Mouse (Mus musculus) induced T-regulatory cell, adult 2 months (primary cell): ENCODE measurements around the gene Amh.

Experiments used
- DNase-seq: peaks from one replicate; pipeline ENCODE4 v3.0.0-alpha.2; 2012; ENCODE audit warnings: low read depth

The Amh gene

GRCm38 (mm10) chr10:80804916-80805315, at the start of gene Amh:
Gene Amh (plus strand): TSS chr10:80805243.
- no peak for DNase-seq

GRCm38 (mm10) chr10:80755291-80756015, 49.6 kb upstream of the Amh start:
- no peak for DNase-seq

GRCm38 (mm10) chr10:80756099-80756498, 48.9 kb upstream of the Amh start:
- no peak for DNase-seq

- no peak for DNase-seq
Measured at GRCm38 (mm10) chr10:80756509-80756908, 48.5 kb upstream of the Amh start.

- peak; percentile 43 for DNase-seq
Measured at GRCm38 (mm10) chr10:80756967-80757366, 48.1 kb upstream of the Amh start.

- peak; percentile 82 for DNase-seq
Measured at GRCm38 (mm10) chr10:80757717-80758116, 47.3 kb upstream of the Amh start.

GRCm38 (mm10) chr10:80758651-80759050, 46.4 kb upstream of the Amh start:
- DNase-seq: peak; percentile 45

GRCm38 (mm10) chr10:80760596-80761524, 44.2 kb upstream of the Amh start:
- DNase-seq: no peak

- no peak for DNase-seq
Measured at GRCm38 (mm10) chr10:80761821-80762220, 43.2 kb upstream of the Amh start.

- peak; percentile 65 for DNase-seq
Measured at GRCm38 (mm10) chr10:80763502-80763901, 41.5 kb upstream of the Amh start.

GRCm38 (mm10) chr10:80765746-80766145, 39.3 kb upstream of the Amh start:
- no peak for DNase-seq

- no peak for DNase-seq
Measured at GRCm38 (mm10) chr10:80766161-80766815, 38.8 kb upstream of the Amh start.

GRCm38 (mm10) chr10:80768365-80768764, 36.7 kb upstream of the Amh start:
- DNase-seq: no peak

GRCm38 (mm10) chr10:80773816-80774215, 31.2 kb upstream of the Amh start:
- DNase-seq: no peak

GRCm38 (mm10) chr10:80774549-80774948, 30.5 kb upstream of the Amh start:
- DNase-seq: peak; percentile 81

GRCm38 (mm10) chr10:80774981-80775380, 30.1 kb upstream of the Amh start:
- DNase-seq: no peak

GRCm38 (mm10) chr10:80775731-80776130, 29.3 kb upstream of the Amh start:
- no peak for DNase-seq

GRCm38 (mm10) chr10:80776358-80776869, 28.6 kb upstream of the Amh start:
- DNase-seq: no peak

GRCm38 (mm10) chr10:80777123-80777522, 27.9 kb upstream of the Amh start:
- no peak for DNase-seq

GRCm38 (mm10) chr10:80779565-80779964, 25.5 kb upstream of the Amh start:
- no peak for DNase-seq

- DNase-seq: no peak
Measured at GRCm38 (mm10) chr10:80784302-80784701, 20.7 kb upstream of the Amh start.

- no peak for DNase-seq
Measured at GRCm38 (mm10) chr10:80784871-80785270, 20.2 kb upstream of the Amh start.
